Mouse (Mus musculus): ENCODE measurements around the gene Ank2.
"Not testable (repeated sequence)": the region's sequence is repeated elsewhere in the genome, so short reads cannot be mapped to it uniquely, and the experiment has no call there.

The Ank2 gene

GRCm38 (mm10) chr3:127408684-127409550 lies 90.2 kb downstream of the Ank2 start:
- DNase-seq: peak; percentile 95

- peak; percentile 49 for DNase-seq
Observed at GRCm38 (mm10) chr3:127407868-127408574, 91.1 kb downstream of the Ank2 start.

- DNase-seq: no peak
Observed at GRCm38 (mm10) chr3:127406883-127407282, 92.3 kb downstream of the Ank2 start.

GRCm38 (mm10) chr3:127404371-127404770 lies 94.8 kb downstream of the Ank2 start:
- peak; percentile 62 for DNase-seq

GRCm38 (mm10) chr3:127400976-127401375 lies 98.2 kb downstream of the Ank2 start:
- no peak for DNase-seq

GRCm38 (mm10) chr3:127400468-127400867 lies 98.7 kb downstream of the Ank2 start:
- DNase-seq: not testable (repeated sequence)

GRCm38 (mm10) chr3:127397774-127398173 lies 101.4 kb downstream of the Ank2 start:
- DNase-seq: no peak

GRCm38 (mm10) chr3:127395202-127395601 lies 103.9 kb downstream of the Ank2 start:
- no peak for DNase-seq

- DNase-seq: peak; percentile 97
Observed at GRCm38 (mm10) chr3:127387016-127387517, 112.1 kb downstream of the Ank2 start.

- DNase-seq: no peak
Observed at GRCm38 (mm10) chr3:127383231-127383630, 115.9 kb downstream of the Ank2 start.

- peak; percentile 60 for DNase-seq
Observed at GRCm38 (mm10) chr3:127376901-127377460, 122.2 kb downstream of the Ank2 start.

- DNase-seq: peak; percentile 62
Observed at GRCm38 (mm10) chr3:127375956-127376660, 123.0 kb downstream of the Ank2 start.

- no peak for DNase-seq
Observed at GRCm38 (mm10) chr3:127374190-127374710, 124.9 kb downstream of the Ank2 start.

- DNase-seq: no peak
Observed at GRCm38 (mm10) chr3:127371774-127372173, 127.4 kb downstream of the Ank2 start.

GRCm38 (mm10) chr3:127369529-127369928 lies 129.6 kb downstream of the Ank2 start:
- DNase-seq: no peak

- no peak for DNase-seq
Observed at GRCm38 (mm10) chr3:127367450-127367849, 131.7 kb downstream of the Ank2 start.

- no peak for DNase-seq
Observed at GRCm38 (mm10) chr3:127363512-127363911, 135.6 kb downstream of the Ank2 start.

GRCm38 (mm10) chr3:127362611-127363393 lies 136.3 kb downstream of the Ank2 start:
- DNase-seq: peak; percentile 83

GRCm38 (mm10) chr3:127361846-127362245 lies 137.3 kb downstream of the Ank2 start:
- DNase-seq: no peak

GRCm38 (mm10) chr3:127361384-127361783 lies 137.8 kb downstream of the Ank2 start:
- DNase-seq: no peak

- DNase-seq: no peak
Observed at GRCm38 (mm10) chr3:127355252-127355651, 143.9 kb downstream of the Ank2 start.
